Mouse (Mus musculus) heart, postnatal 0 days (tissue): Measurements from ENCODE around the gene Fgfr2. TPM values are rescaled to one million over a fixed set of nuclear protein-coding genes. Genes with fewer than 3 reads are reported as not detected.

Source experiments
- ATAC-seq: fragments of 200-750 bp; cut with Nextera tagmentation; 2 replicates; pipeline ENCODE4 v1.8.0; 2017; ENCODE audit warnings: low read depth, moderate number of reproducible peaks, moderate library complexity; ENCODE audit not compliant: insufficient read depth
- DNase-seq: peaks from one replicate; pipeline ENCODE4 v3.0.0-alpha.2; 2016; ENCODE audit warnings: low spot score
- H3K27ac ChIP-seq: fragments of 300-500 bp; sonication (generic); 2 replicates; pipeline ENCODE4 v1.5.1; 2014; ENCODE audit warnings: low read depth, mild to moderate bottlenecking
- H3K27me3 ChIP-seq: fragments of 300-500 bp; sonication (generic); 2 replicates; pipeline ENCODE4 v1.6.1; 2014; ENCODE audit warnings: low read length, mixed read lengths; ENCODE audit not compliant: control insufficient read depth, insufficient read depth
- H3K36me3 ChIP-seq: fragments of 300-500 bp; sonication (generic); replicated peaks from 2 replicates; pipeline ENCODE4 v1.6.1; 2014; ENCODE audit warnings: low read length, mixed read lengths; ENCODE audit not compliant: control insufficient read depth, insufficient read depth
- H3K4me1 ChIP-seq: fragments of 300-500 bp; sonication (generic); 2 replicates; pipeline ENCODE4 v1.6.1; 2014; ENCODE audit warnings: antibody characterized with exemption; ENCODE audit not compliant: control insufficient read depth, insufficient read depth
- H3K4me2 ChIP-seq: fragments of 300-500 bp; sonication (generic); 2 replicates; pipeline ENCODE4 v1.6.1; 2014; ENCODE audit warnings: low read depth, mild to moderate bottlenecking, low read length, moderate library complexity
- H3K4me3 ChIP-seq: fragments of 300-500 bp; sonication (generic); 2 replicates; pipeline ENCODE4 v1.5.1; 2014; ENCODE audit warnings: low read depth, low read length
- H3K9ac ChIP-seq: fragments of 300-500 bp; sonication (generic); replicated peaks from 2 replicates; pipeline ENCODE4 v1.6.1; 2014; ENCODE audit warnings: low read depth, low read length, mixed read lengths
- H3K9me3 ChIP-seq: fragments of 300-500 bp; sonication (generic); replicated peaks from 2 replicates; pipeline ENCODE4 v1.6.1; 2016; ENCODE audit warnings: low read length; ENCODE audit not compliant: control insufficient read depth
- CTCF ChIP-seq: IDR thresholded peaks from 2 replicates; pipeline ENCODE4 v1.5.1; 2016; ENCODE audit warnings: antibody characterized with exemption, control low read depth, low read depth
- EP300 ChIP-seq: IDR thresholded peaks from 2 replicates; pipeline ENCODE4 v1.6.1; 2016; ENCODE audit warnings: antibody characterized with exemption, low read depth
- WGBS: fragments of 180-500 bp; shearing (Covaris S2); extraction: QIAGEN DNeasy Blood & Tissue Kit; methylation state at CpG from one replicate; pipeline ENCODE4 v1.1.7; 2014; 5-methylcytosine and 5-hydroxymethylcytosine counted together
- polyA plus RNA-seq: library from polyadenylated mRNA; unstranded; fragments of >200 nt; fragmentation: Nextera tagmentation; extraction: Ambion mirVana; gene quantifications from 2 replicates; pipeline ENCODE4 v1.2.1, GENCODE M21; 2015
- total RNA-seq: library from RNA; depleted of rRNA; stranded (reverse); fragments of >200 nt; gene quantifications from 2 replicates; pipeline ENCODE4 v1.2.3, GENCODE M21; 2014; ENCODE audit warnings: low replicate concordance

The Fgfr2 gene
- total and polyA plus RNA-seq, 2 experiments from 2014 or later = 3.8 to 11.5 TPM

- Histone ChIP-seq H3K4me3 (no peak overlapping the region), H3K9ac (no peak overlapping the region), H3K36me3 (0 out of 2 replicates have a peak, but pooled peaks cover 4% of the 10 kb centered on the region), H3K27ac (no peak overlapping the region), H3K9me3 (no peaks in the 10 kb centered on the region), H3K27me3 (no peaks in the 10 kb centered on the region), H3K4me2 (no peak overlapping the region), H3K4me1 (no peaks in the 10 kb centered on the region)
- TF ChIP-seq CTCF (no peak), EP300 (no peak)
- DNase-seq = no peak
- no peak; the same call in 1 of the 2 replicates for ATAC-seq
- 39% methylated on average over 6 of the region's 6 CpGs for WGBS
Observed at GRCm38 (mm10) chr7:132262696-132263095, 860.5 kb downstream of the Fgfr2 start.

GRCm38 (mm10) chr7:132261885-132262284 lies 861.3 kb downstream of the Fgfr2 start:
- no peak for ATAC-seq
- no peaks in the 10 kb centered on the region for H3K27me3 ChIP-seq
- H3K27ac ChIP-seq = no peak overlapping the region
- H3K9me3 ChIP-seq = no peaks in the 10 kb centered on the region
- H3K36me3 ChIP-seq = 0 out of 2 replicates have a peak, but pooled peaks cover 4% of the 10 kb centered on the region
- 27% methylated on average over 3 of the region's 3 CpGs for WGBS
- H3K4me1 ChIP-seq = no peaks in the 10 kb centered on the region
- H3K9ac ChIP-seq = no peak overlapping the region
- H3K4me2 ChIP-seq = no peak overlapping the region
- no peak for DNase-seq
- H3K4me3 ChIP-seq = no peak overlapping the region
- TF ChIP-seq CTCF (no peak), EP300 (no peak)

- DNase-seq (no peak), ATAC-seq (no peak)
- Histone ChIP-seq H3K9ac (no peak overlapping the region), H3K4me3 (no peak overlapping the region), H3K4me2 (no peak overlapping the region), H3K36me3 (no peaks in the 10 kb centered on the region), H3K9me3 (no peaks in the 10 kb centered on the region), H3K27ac (no peak overlapping the region), H3K4me1 (no peaks in the 10 kb centered on the region), H3K27me3 (no peaks in the 10 kb centered on the region)
- TF ChIP-seq CTCF = no peak
- no peak for TF ChIP-seq EP300
- WGBS = 78% methylated on average over 5 of the region's 5 CpGs
Observed at GRCm38 (mm10) chr7:132260632-132261031, 862.5 kb downstream of the Fgfr2 start.

- no peaks in the 10 kb centered on the region for H3K9me3 ChIP-seq
- 46% methylated on average over 7 of the region's 7 CpGs for WGBS
- DNase-seq = no peak
Observed at GRCm38 (mm10) chr7:132258817-132259216, 864.3 kb downstream of the Fgfr2 start.

GRCm38 (mm10) chr7:132258216-132258615 lies 864.9 kb downstream of the Fgfr2 start:
- Histone ChIP-seq H3K9ac (no peak overlapping the region), H3K27ac (no peak overlapping the region), H3K27me3 (no peaks in the 10 kb centered on the region), H3K9me3 (no peaks in the 10 kb centered on the region), H3K4me2 (no peak overlapping the region), H3K36me3 (no peaks in the 10 kb centered on the region), H3K4me1 (no peaks in the 10 kb centered on the region), H3K4me3 (no peak overlapping the region)
- DNase-seq (no peak), ATAC-seq (no peak)
- TF ChIP-seq EP300 (no peak), CTCF (no peak)
- 81% methylated on average over 5 of the region's 5 CpGs for WGBS

More at GRCm38 (mm10) chr7:132258817-132259216, 864.3 kb downstream of the Fgfr2 start:
- Histone ChIP-seq H3K4me1 (no peaks in the 10 kb centered on the region), H3K4me2 (no peak overlapping the region), H3K27ac (no peak overlapping the region), H3K9ac (no peak overlapping the region), H3K36me3 (no peaks in the 10 kb centered on the region), H3K4me3 (no peak overlapping the region), H3K27me3 (no peaks in the 10 kb centered on the region)
- no peak for ATAC-seq
- TF ChIP-seq EP300 (no peak), CTCF (no peak)

- Histone ChIP-seq H3K9ac (no peak overlapping the region), H3K4me1 (no peaks in the 10 kb centered on the region), H3K4me2 (no peak overlapping the region), H3K4me3 (no peak overlapping the region), H3K27ac (no peak overlapping the region), H3K36me3 (no peaks in the 10 kb centered on the region), H3K9me3 (no peaks in the 10 kb centered on the region), H3K27me3 (no peaks in the 10 kb centered on the region)
- TF ChIP-seq EP300 (no peak), CTCF (no peak)
- whole genome bisulfite sequencing = 68% methylated on average over 5 of the region's 5 CpGs
- no peak for DNase-seq
- no peak for ATAC-seq
Observed at GRCm38 (mm10) chr7:132253513-132253912, 869.6 kb downstream of the Fgfr2 start.
